Mouse (Mus musculus) limb, embryonic 15.5 days (tissue): ENCODE results near the gene Tnnc2. TPM values are rescaled to one million over a fixed set of nuclear protein-coding genes. Genes with fewer than 3 reads are reported as not detected.

Experiments
- ATAC-seq: fragments of 200-750 bp; cut with Nextera tagmentation; 2 replicates; pipeline ENCODE4 v1.8.0; 2017; ENCODE audit warnings: low read depth, moderate TSS enrichment; ENCODE audit not compliant: insufficient number of reproducible peaks, low FRiP score, low TSS enrichment
- H3K27ac ChIP-seq: fragments of 300-500 bp; sonication (generic); 2 replicates; pipeline ENCODE4 v1.5.1; 2015; ENCODE audit warnings: moderate library complexity, mild to moderate bottlenecking, inconsistent platforms
- H3K27me3 ChIP-seq: fragments of 300-500 bp; sonication (generic); 2 replicates; pipeline ENCODE4 v1.6.1; 2015; ENCODE audit warnings: inconsistent platforms
- H3K36me3 ChIP-seq: fragments of 300-500 bp; sonication (generic); 2 replicates; pipeline ENCODE4 v1.6.1; 2015; ENCODE audit warnings: inconsistent platforms
- H3K4me1 ChIP-seq: fragments of 300-500 bp; sonication (generic); 2 replicates; pipeline ENCODE4 v1.6.1; 2015; ENCODE audit warnings: inconsistent platforms
- H3K4me2 ChIP-seq: fragments of 300-500 bp; sonication (generic); 2 replicates; pipeline ENCODE4 v1.6.1; 2015; ENCODE audit warnings: mild to moderate bottlenecking, inconsistent platforms
- H3K4me3 ChIP-seq: fragments of 300-500 bp; sonication (generic); 2 replicates; pipeline ENCODE4 v1.5.1; 2015; ENCODE audit warnings: mild to moderate bottlenecking, inconsistent platforms
- H3K9ac ChIP-seq: fragments of 300-500 bp; sonication (generic); 2 replicates; pipeline ENCODE4 v1.6.1; 2015; ENCODE audit warnings: inconsistent platforms
- H3K9me3 ChIP-seq: fragments of 300-500 bp; sonication (generic); 2 replicates; pipeline ENCODE4 v1.6.1; 2016; ENCODE audit warnings: inconsistent platforms
- WGBS: fragments of 180-500 bp; shearing (Covaris S2); methylation state at CpG from one replicate; pipeline ENCODE4 v1.1.7; 2015; 5-methylcytosine and 5-hydroxymethylcytosine counted together
- polyA plus RNA-seq: library from polyadenylated mRNA; unstranded; fragments of >200 nt; fragmentation: Nextera tagmentation; extraction: Ambion mirVana; gene quantifications from 2 replicates; pipeline ENCODE4 v1.2.1, GENCODE M21; 2015

Tnnc2 gene
- polyA plus RNA-seq, 1 experiment from 2014 or later: 350 TPM

- 2% methylated on average over 53 of the region's 53 CpGs for WGBS
- H3K4me2 ChIP-seq: peak within 1 kb of the TSS; percentile 94
- peak within 1 kb of the TSS; percentile 88 for H3K4me3 ChIP-seq
- peak; percentile 98 for ATAC-seq
- no peaks in the 10 kb centered on the region for H3K27me3 ChIP-seq
- H3K4me1 ChIP-seq: peaks cover 26% of the 10 kb centered on the region
- peak within 1 kb of the TSS; percentile 72 for H3K9ac ChIP-seq
- peak within 1 kb of the TSS; percentile 74 for H3K27ac ChIP-seq
- H3K36me3 ChIP-seq: peaks cover 56% of the 10 kb centered on the region
- H3K9me3 ChIP-seq: no peaks in the 10 kb centered on the region
Observed at GRCm38 (mm10) chr2:164769258-164770037, 10.3 kb downstream of the Tnnc2 start, which contains the start of gene Ube2c. Ube2c (plus strand) TSS chr2:164769898.

DNA sequence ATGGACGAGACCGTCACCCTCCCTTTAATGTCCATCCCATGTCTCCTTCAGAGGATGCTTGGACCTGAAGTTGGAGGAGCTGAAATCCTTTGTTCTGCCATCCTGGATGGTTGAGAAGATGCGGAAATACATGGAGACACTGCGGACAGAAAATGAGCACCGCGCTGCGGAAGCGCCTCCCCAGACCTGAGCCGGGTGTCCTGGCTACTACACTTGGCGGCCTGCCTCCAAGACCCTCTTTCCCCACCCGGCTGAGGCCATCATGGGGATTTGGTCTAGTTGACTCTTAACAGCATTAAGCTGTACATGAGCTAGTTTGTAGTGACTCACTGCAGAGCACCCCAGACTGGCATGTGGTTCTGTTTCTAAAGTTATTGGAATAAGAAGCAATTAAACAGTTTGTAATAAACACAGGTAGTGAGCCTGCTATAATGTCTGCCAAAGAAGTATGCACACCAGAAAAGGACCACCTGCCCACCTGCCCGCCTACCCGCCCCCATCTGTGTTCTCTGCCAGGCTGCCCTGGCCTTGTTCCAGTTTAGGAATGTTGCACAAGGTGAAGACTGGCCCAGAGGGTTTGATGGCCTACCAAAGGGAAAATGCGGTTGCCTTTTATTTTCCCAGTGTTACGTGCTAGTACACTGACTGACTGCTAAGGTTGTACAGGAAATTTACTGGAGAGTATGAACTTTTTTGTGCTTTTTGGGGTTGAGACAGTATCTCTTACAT is 11.8 kb downstream of the Tnnc2 start:
- 82% methylated on average over 15 of the region's 15 CpGs for WGBS
- H3K9ac ChIP-seq: no peak overlapping the region
- H3K4me1 ChIP-seq: peaks cover 26% of the 10 kb centered on the region
- no peak for ATAC-seq
- H3K36me3 ChIP-seq: peaks cover 61% of the 10 kb centered on the region
- H3K27ac ChIP-seq: 0 out of 2 replicates have a peak overlapping the region, but pooled peaks have one; percentile 33
- no peak overlapping the region for H3K4me3 ChIP-seq
- no peaks in the 10 kb centered on the region for H3K9me3 ChIP-seq
- no peak overlapping the region for H3K4me2 ChIP-seq
- no peaks in the 10 kb centered on the region for H3K27me3 ChIP-seq

DNA sequence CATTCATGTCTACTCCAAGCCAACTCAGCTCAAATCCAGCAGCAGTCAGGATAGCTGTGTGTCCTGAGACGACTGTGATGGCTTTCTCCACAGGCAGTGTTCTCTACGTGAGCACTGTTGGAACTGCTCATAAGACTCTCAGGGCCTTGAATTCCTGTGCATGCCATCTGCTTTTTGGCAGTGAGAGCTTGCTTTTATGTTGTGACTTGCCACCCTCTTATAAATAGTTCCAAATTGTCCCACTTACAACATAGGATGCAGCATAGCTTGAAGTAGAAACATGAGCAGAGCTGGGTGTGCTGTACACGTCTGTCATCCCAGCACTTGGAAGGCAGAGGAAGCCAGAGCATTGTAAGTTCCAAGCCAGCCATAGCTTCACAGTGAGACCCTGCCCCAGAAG is 13.9 kb downstream of the Tnnc2 start:
- H3K4me1 ChIP-seq: peaks cover 11% of the 10 kb centered on the region
- no peak for ATAC-seq
- H3K27me3 ChIP-seq: no peaks in the 10 kb centered on the region
- no peak overlapping the region for H3K27ac ChIP-seq
- H3K36me3 ChIP-seq: peaks cover 70% of the 10 kb centered on the region
- no peak overlapping the region for H3K4me3 ChIP-seq
- H3K9ac ChIP-seq: no peak overlapping the region
- no peak overlapping the region for H3K4me2 ChIP-seq
- WGBS: 74% methylated on average over 3 of the region's 3 CpGs
- no peaks in the 10 kb centered on the region for H3K9me3 ChIP-seq

DNA sequence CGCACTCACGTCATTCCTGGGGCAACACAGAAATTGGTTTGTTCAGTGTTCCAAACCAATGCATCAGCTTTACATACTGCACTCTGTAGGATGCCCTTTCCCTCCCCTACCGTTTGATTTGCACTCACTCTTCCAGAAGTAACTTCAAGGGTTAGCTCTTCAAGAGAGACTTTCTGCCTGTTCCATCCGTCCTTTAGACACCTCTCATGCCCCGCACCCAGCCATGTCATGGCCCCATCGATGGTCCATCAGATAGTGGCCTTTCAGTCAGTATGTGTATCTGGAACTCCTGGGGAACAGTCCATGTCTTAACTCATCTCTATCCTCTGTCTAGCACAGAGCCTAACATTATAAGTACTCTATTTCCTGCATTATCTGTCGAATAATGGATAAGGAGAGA is 17.2 kb downstream of the Tnnc2 start:
- peaks cover 94% of the 10 kb centered on the region for H3K36me3 ChIP-seq
- H3K27ac ChIP-seq: no peak overlapping the region
- ATAC-seq: no peak
- H3K4me2 ChIP-seq: no peak overlapping the region
- WGBS: 91% methylated on average over 7 of the region's 7 CpGs
- H3K9ac ChIP-seq: no peak overlapping the region
- H3K9me3 ChIP-seq: no peaks in the 10 kb centered on the region
- H3K4me1 ChIP-seq: no peaks in the 10 kb centered on the region
- no peak overlapping the region for H3K4me3 ChIP-seq
- no peaks in the 10 kb centered on the region for H3K27me3 ChIP-seq

GRCm38 (mm10) chr2:164761971-164762370 is 17.8 kb downstream of the Tnnc2 start:
- no peak overlapping the region for H3K4me2 ChIP-seq
- no peak for ATAC-seq
- H3K9ac ChIP-seq: no peak overlapping the region
- H3K4me1 ChIP-seq: no peaks in the 10 kb centered on the region
- H3K27me3 ChIP-seq: no peaks in the 10 kb centered on the region
- no peaks in the 10 kb centered on the region for H3K9me3 ChIP-seq
- WGBS: 92% methylated on average over 4 of the region's 4 CpGs
- no peak overlapping the region for H3K4me3 ChIP-seq
- peaks cover 94% of the 10 kb centered on the region for H3K36me3 ChIP-seq
- no peak overlapping the region for H3K27ac ChIP-seq

DNA sequence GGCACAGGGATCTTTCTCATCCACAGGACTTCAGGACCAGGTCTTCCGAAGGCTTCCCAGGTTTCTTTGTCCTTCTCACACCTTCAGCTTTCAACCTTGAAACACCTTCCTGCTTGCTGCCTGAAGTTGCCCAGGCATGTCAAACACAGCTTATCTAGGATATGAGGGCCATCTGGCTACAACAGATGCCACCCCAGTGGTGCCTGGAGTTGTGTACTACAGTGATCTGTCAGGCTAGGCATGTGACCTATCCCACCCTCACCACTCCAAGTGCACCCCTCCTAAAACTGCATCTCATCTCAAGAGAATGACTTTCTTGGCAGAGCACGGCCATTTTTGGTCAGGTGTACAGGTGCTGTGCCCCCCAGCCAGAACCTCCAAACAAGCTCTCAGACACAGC is 18.3 kb downstream of the Tnnc2 start:
- 90% methylated on average over 2 of the region's 2 CpGs for WGBS
- no peak overlapping the region for H3K4me3 ChIP-seq
- no peak for ATAC-seq
- peaks cover 94% of the 10 kb centered on the region for H3K36me3 ChIP-seq
- no peaks in the 10 kb centered on the region for H3K4me1 ChIP-seq
- no peak overlapping the region for H3K27ac ChIP-seq
- no peak overlapping the region for H3K4me2 ChIP-seq
- no peaks in the 10 kb centered on the region for H3K27me3 ChIP-seq
- H3K9ac ChIP-seq: no peak overlapping the region
- H3K9me3 ChIP-seq: no peaks in the 10 kb centered on the region

GRCm38 (mm10) chr2:164760059-164760833 is 19.5 kb downstream of the Tnnc2 start:
- H3K27ac ChIP-seq: no peak overlapping the region
- WGBS: 88% methylated on average over 4 of the region's 4 CpGs
- ATAC-seq: no peak
- peaks cover 94% of the 10 kb centered on the region for H3K36me3 ChIP-seq
- H3K9me3 ChIP-seq: no peaks in the 10 kb centered on the region
- H3K9ac ChIP-seq: no peak overlapping the region
- H3K4me1 ChIP-seq: no peaks in the 10 kb centered on the region
- H3K4me3 ChIP-seq: no peak overlapping the region
- H3K4me2 ChIP-seq: no peak overlapping the region
- no peaks in the 10 kb centered on the region for H3K27me3 ChIP-seq

DNA sequence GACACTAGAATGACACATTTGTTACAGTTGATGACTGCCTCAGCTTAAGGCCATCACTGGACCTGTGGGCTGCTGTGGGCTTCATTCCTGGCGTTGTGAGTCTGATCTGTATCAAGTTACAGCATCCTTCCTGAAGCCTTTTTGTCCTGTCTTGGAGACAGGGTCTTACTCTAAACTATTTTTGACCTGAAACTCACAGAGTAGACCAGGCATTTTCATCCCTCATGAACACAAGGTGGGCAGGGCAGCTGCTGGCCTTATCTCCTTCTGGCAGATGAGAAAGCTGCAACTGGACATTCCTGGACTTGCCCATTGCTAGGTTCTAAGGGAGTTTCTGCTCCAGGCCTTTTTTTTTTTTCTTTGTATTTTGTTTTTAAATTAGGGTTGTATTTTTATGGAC is 21.1 kb downstream of the Tnnc2 start:
- H3K4me3 ChIP-seq: no peak overlapping the region
- ATAC-seq: no peak
- no peak overlapping the region for H3K9ac ChIP-seq
- H3K36me3 ChIP-seq: peaks cover 100% of the 10 kb centered on the region
- H3K27ac ChIP-seq: no peak overlapping the region
- 66% methylated on average over 1 of the region's 1 CpGs for WGBS
- no peaks in the 10 kb centered on the region for H3K9me3 ChIP-seq
- H3K4me1 ChIP-seq: no peaks in the 10 kb centered on the region
- no peaks in the 10 kb centered on the region for H3K27me3 ChIP-seq
- H3K4me2 ChIP-seq: no peak overlapping the region

DNA sequence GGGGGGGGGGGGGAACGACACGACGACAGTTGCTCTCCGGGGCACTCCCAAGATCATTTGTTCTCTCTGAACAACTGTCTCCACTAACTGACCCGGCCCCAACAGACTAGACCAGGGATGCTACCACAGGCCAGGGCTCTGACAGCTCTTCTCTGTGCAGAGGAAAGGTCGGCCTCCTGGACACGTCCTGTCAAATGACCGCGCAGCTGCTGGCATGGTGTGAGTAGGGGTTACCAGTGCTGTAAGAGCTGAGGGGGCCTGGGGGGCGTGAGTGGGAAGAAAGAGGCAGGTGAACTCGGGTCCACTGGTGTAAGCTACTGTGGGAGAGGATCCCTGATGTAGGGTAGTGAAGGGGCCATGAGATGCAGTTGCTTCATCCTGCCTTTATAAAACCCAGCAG is 21.9 kb downstream of the Tnnc2 start:
- no peaks in the 10 kb centered on the region for H3K27me3 ChIP-seq
- no peaks in the 10 kb centered on the region for H3K4me1 ChIP-seq
- 86% methylated on average over 11 of the region's 11 CpGs for WGBS
- H3K4me2 ChIP-seq: no peak overlapping the region
- H3K9me3 ChIP-seq: no peaks in the 10 kb centered on the region
- no peak overlapping the region; the same call in 1 of the 2 replicates for H3K27ac ChIP-seq
- no peak for ATAC-seq
- H3K36me3 ChIP-seq: peaks cover 98% of the 10 kb centered on the region
- H3K9ac ChIP-seq: no peak overlapping the region
- no peak overlapping the region for H3K4me3 ChIP-seq

DNA sequence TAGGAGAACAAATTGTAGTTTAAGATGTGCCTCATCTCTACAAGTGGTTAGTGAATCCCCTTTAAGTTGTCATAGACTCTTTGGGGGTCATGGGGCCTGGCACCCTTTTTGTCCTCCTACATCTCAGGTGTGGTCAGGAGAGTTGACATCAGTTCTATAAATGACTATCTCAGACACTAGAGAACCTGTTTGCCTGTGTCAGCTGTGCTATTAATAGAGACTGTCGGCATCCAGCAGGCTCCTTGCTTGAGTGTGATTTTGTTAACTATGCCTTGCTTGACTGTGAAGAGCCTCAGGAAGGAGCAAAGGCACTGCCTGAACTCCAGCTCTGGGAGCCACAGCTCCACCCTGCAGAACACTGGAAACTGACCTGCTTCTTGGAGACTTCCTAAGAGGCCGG is 25.0 kb downstream of the Tnnc2 start:
- no peak overlapping the region for H3K9ac ChIP-seq
- no peak overlapping the region; the same call in 1 of the 2 replicates for H3K27ac ChIP-seq
- H3K9me3 ChIP-seq: no peaks in the 10 kb centered on the region
- no peak for ATAC-seq
- H3K4me3 ChIP-seq: no peak overlapping the region
- no peak overlapping the region for H3K4me2 ChIP-seq
- no peaks in the 10 kb centered on the region for H3K27me3 ChIP-seq
- peaks cover 90% of the 10 kb centered on the region for H3K36me3 ChIP-seq
- 87% methylated on average over 2 of the region's 2 CpGs for WGBS
- H3K4me1 ChIP-seq: no peaks in the 10 kb centered on the region

DNA sequence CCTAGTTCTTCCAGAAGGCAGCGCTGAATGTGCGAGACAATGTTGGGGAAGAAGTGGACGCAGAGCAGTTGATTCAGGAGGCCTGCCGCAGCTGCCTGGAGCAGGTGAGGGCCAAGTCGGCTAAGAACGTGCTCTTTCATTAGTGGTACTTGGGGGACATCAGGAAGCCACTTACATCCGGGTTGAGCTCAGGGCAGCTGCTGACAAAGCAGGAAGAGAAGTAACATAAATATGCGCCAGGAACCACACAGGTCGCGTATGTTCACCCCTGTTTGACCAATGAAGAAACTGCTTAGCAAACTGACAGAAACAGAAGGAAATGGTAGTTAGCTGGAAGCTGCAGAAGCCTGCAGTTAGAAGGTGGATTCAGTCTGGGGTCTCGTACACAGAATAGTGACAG is 25.7 kb downstream of the Tnnc2 start:
- Histone ChIP-seq H3K36me3 (peaks cover 88% of the 10 kb centered on the region), H3K27ac (no peak overlapping the region), H3K9ac (no peak overlapping the region), H3K9me3 (no peaks in the 10 kb centered on the region), H3K4me2 (no peak overlapping the region), H3K27me3 (no peaks in the 10 kb centered on the region), H3K4me3 (no peak overlapping the region), H3K4me1 (no peaks in the 10 kb centered on the region)
- no peak for ATAC-seq
- whole genome bisulfite sequencing: 81% methylated on average over 11 of the region's 11 CpGs

DNA sequence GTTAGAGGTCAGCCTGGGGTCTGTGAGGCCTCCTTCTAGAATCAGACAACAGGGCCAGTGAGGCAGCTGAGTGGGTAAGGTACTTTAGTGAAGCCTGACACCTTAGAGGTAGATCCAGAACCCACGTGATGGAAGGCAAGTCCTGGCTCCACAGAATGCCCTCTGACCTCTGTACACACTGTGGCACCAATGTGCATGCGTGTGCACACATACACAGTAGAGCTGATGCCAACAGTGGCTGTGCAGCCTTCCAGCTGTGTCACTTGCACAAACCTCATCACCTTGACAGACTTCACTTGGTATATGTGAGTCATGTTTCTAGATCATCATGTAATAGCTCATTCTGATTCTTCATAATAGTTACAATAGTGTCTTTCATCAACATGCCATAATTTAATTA is 27.3 kb downstream of the Tnnc2 start:
- H3K36me3 ChIP-seq: peaks cover 84% of the 10 kb centered on the region
- no peak for ATAC-seq

More for the DNA sequence above, 27.3 kb downstream of the Tnnc2 start:
- no peaks in the 10 kb centered on the region for H3K27me3 ChIP-seq
- no peak overlapping the region for H3K27ac ChIP-seq
- H3K4me2 ChIP-seq: no peak overlapping the region
- WGBS: 85% methylated on average over 2 of the region's 2 CpGs
- H3K9me3 ChIP-seq: no peaks in the 10 kb centered on the region
- H3K4me1 ChIP-seq: peaks cover 2% of the 10 kb centered on the region
- no peak overlapping the region for H3K4me3 ChIP-seq
- H3K9ac ChIP-seq: no peak overlapping the region
